Mouse (Mus musculus) neural tube, embryonic 11.5 days (tissue): ENCODE measurements around the gene Gm20814. TPM values are rescaled to one million over a fixed set of nuclear protein-coding genes. Genes with fewer than 3 reads are reported as not detected.
"Not testable (repeated sequence)": the region's sequence is repeated elsewhere in the genome, so short reads cannot be mapped to it uniquely, and the experiment has no call there.

Source experiments
- ATAC-seq: fragments of 200-750 bp; cut with Nextera tagmentation; 2 replicates; pipeline ENCODE4 v1.8.0; 2017; ENCODE audit warnings: moderate number of reproducible peaks, mild to moderate bottlenecking, moderate TSS enrichment, moderate library complexity; ENCODE audit not compliant: insufficient read depth, low FRiP score, low TSS enrichment
- DNase-seq: peaks from one replicate; pipeline ENCODE4 v3.0.0-alpha.2; 2015; ENCODE audit warnings: low spot score
- H3K27ac ChIP-seq: fragments of 300-500 bp; sonication (generic); 2 replicates; pipeline ENCODE4 v1.5.1; 2014; ENCODE audit warnings: low read depth, mild to moderate bottlenecking, low read length
- H3K27me3 ChIP-seq: fragments of 300-500 bp; sonication (generic); 2 replicates; pipeline ENCODE4 v1.6.1; 2014; ENCODE audit warnings: mild to moderate bottlenecking, low read length, mixed read lengths; ENCODE audit not compliant: control insufficient read depth, insufficient read depth
- H3K36me3 ChIP-seq: fragments of 300-500 bp; sonication (generic); 2 replicates; pipeline ENCODE4 v1.6.1; 2014; ENCODE audit warnings: mild to moderate bottlenecking, low read length, moderate library complexity, mixed read lengths; ENCODE audit not compliant: control insufficient read depth, insufficient read depth
- H3K4me1 ChIP-seq: fragments of 300-500 bp; sonication (generic); 2 replicates; pipeline ENCODE4 v1.6.1; 2014; ENCODE audit warnings: low read length, mixed read lengths; ENCODE audit not compliant: control insufficient read depth, insufficient read depth
- H3K4me2 ChIP-seq: fragments of 300-500 bp; sonication (generic); 2 replicates; pipeline ENCODE4 v1.6.1; 2014; ENCODE audit warnings: low read depth, mild to moderate bottlenecking, moderate library complexity
- H3K4me3 ChIP-seq: fragments of 300-500 bp; sonication (generic); 2 replicates; pipeline ENCODE4 v1.5.1; 2014; ENCODE audit warnings: low read depth, low read length
- H3K9ac ChIP-seq: fragments of 300-500 bp; sonication (generic); 2 replicates; pipeline ENCODE4 v1.6.1; 2014; ENCODE audit warnings: mild to moderate bottlenecking, low read length
- H3K9me3 ChIP-seq: fragments of 300-500 bp; sonication (generic); 2 replicates; pipeline ENCODE4 v1.6.1; 2016; ENCODE audit warnings: low read length; ENCODE audit not compliant: control insufficient read depth
- WGBS: fragments of 180-500 bp; shearing (Covaris S2); extraction: QIAGEN DNeasy Blood & Tissue Kit; methylation state at CpG from one replicate; pipeline ENCODE4 v1.1.7; 2014; 5-methylcytosine and 5-hydroxymethylcytosine counted together
- polyA plus RNA-seq: library from polyadenylated mRNA; unstranded; fragments of >200 nt; fragmentation: Nextera tagmentation; extraction: Ambion mirVana; gene quantifications from 2 replicates; pipeline ENCODE4 v1.2.1, GENCODE M21; 2014

Gene Gm20814
- not detected in 2 replicates for polyA plus RNA-seq

GRCm38 (mm10) chrY:75195556-75195955, at the start of gene Gm20814:
Gene Gm20814 (plus strand): TSS chrY:75195856.
- not testable (repeated sequence) for ATAC-seq, H3K36me3 ChIP-seq, H3K27ac ChIP-seq, H3K4me1 ChIP-seq, H3K27me3 ChIP-seq, H3K4me3 ChIP-seq, H3K9me3 ChIP-seq, H3K9ac ChIP-seq, DNase-seq, H3K4me2 ChIP-seq
- WGBS = no CpG with 5 or more reads among the region's 6 CpGs
